Mouse (Mus musculus) neutrophil, adult 59 days (primary cell): ENCODE results near the gene Dnajc15. TPM values are rescaled to one million over a fixed set of nuclear protein-coding genes. Genes with fewer than 3 reads are reported as not detected.

ENCODE experiments used
- total RNA-seq, 2 experiments: library from RNA; stranded (reverse); gene quantifications; 1 replicate in 1 of 2; 2 replicates in 1 of 2; pipeline ENCODE4 v1.2.4; 2023

Dnajc15 gene
- total RNA-seq = 10 to 100 TPM; 22.9 to 23.4 TPM

GRCm38 (mm10) chr14:77874304-77875241 is at the start of gene Dnajc15:
Dnajc15 (minus strand) TSS chr14:77875125.

GRCm38 (mm10) chr14:77904171-77904762 is 29.3 kb upstream of the Dnajc15 start, which contains the start of gene Epsti1:
Epsti1 (plus strand) TSS chr14:77904239.

Other genes with a start within 250 kb of the Dnajc15 start
- gene Epsti1, start 29.1 kb upstream of the Dnajc15 start, total RNA-seq = 10 to 100 TPM; 19.9 to 21.1 TPM
- gene Fam216b, start 213.9 kb upstream of the Dnajc15 start, total RNA-seq = not detected